Mouse (Mus musculus) liver, embryonic 15.5 days (tissue): Measurements from ENCODE around the gene Ppp2r5b. TPM values are rescaled to one million over a fixed set of nuclear protein-coding genes. Genes with fewer than 3 reads are reported as not detected.

Experiments used
- ATAC-seq: fragments of 200-750 bp; cut with Nextera tagmentation; 2 replicates; pipeline ENCODE4 v1.8.0; 2017; ENCODE audit warnings: moderate number of reproducible peaks, mild to moderate bottlenecking, moderate library complexity; ENCODE audit not compliant: insufficient read depth
- H3K27ac ChIP-seq: fragments of 300-500 bp; sonication (generic); replicated peaks from 2 replicates; pipeline ENCODE4 v1.5.1; 2015; ENCODE audit warnings: mild to moderate bottlenecking, inconsistent platforms
- H3K27me3 ChIP-seq: fragments of 300-500 bp; sonication (generic); 2 replicates; pipeline ENCODE4 v1.6.1; 2015; ENCODE audit warnings: mild to moderate bottlenecking, inconsistent platforms
- H3K36me3 ChIP-seq: fragments of 300-500 bp; sonication (generic); replicated peaks from 2 replicates; pipeline ENCODE4 v1.6.1; 2015; ENCODE audit warnings: moderate library complexity, mild to moderate bottlenecking, inconsistent platforms
- H3K4me1 ChIP-seq: fragments of 300-500 bp; sonication (generic); replicated peaks from 2 replicates; pipeline ENCODE4 v1.6.1; 2015; ENCODE audit warnings: inconsistent platforms
- H3K4me2 ChIP-seq: fragments of 300-500 bp; sonication (generic); 2 replicates; pipeline ENCODE4 v1.6.1; 2015; ENCODE audit warnings: moderate library complexity, mild to moderate bottlenecking, inconsistent platforms
- H3K4me3 ChIP-seq: fragments of 300-500 bp; sonication (generic); replicated peaks from 2 replicates; pipeline ENCODE4 v1.5.1; 2015; ENCODE audit warnings: mild to moderate bottlenecking, inconsistent platforms
- H3K9ac ChIP-seq: fragments of 300-500 bp; sonication (generic); 2 replicates; pipeline ENCODE4 v1.6.1; 2015; ENCODE audit warnings: moderate library complexity, mild to moderate bottlenecking, inconsistent platforms
- H3K9me3 ChIP-seq: fragments of 300-500 bp; sonication (generic); replicated peaks from 2 replicates; pipeline ENCODE4 v1.6.1; 2016; ENCODE audit warnings: inconsistent platforms
- WGBS: fragments of 180-500 bp; shearing (Covaris S2); methylation state at CpG from one replicate; pipeline ENCODE4 v1.1.7; 2015; ENCODE audit warnings: mixed read lengths; ENCODE audit not compliant: insufficient replicate concordance; 5-methylcytosine and 5-hydroxymethylcytosine counted together
- polyA plus RNA-seq: library from polyadenylated mRNA; unstranded; fragments of >200 nt; fragmentation: Nextera tagmentation; extraction: Ambion mirVana; gene quantifications from 2 replicates; pipeline ENCODE4 v1.2.1, GENCODE M21; 2015

The Ppp2r5b gene
- polyA plus RNA-seq: 3.3 and 5.0 TPM in 2 replicates

- H3K9ac ChIP-seq: peak within 1 kb of the TSS; percentile 81
- peak; percentile 88 for ATAC-seq
- no peaks in the 10 kb centered on the region for H3K27me3 ChIP-seq
- H3K36me3 ChIP-seq: no peaks in the 10 kb centered on the region
- H3K4me2 ChIP-seq: peak within 1 kb of the TSS; percentile 98
- WGBS: 7% methylated on average over 48 of the region's 48 CpGs
- H3K27ac ChIP-seq: peak within 1 kb of the TSS; percentile 97
- no peaks in the 10 kb centered on the region for H3K9me3 ChIP-seq
- peak within 1 kb of the TSS; percentile 74 for H3K4me3 ChIP-seq
- H3K4me1 ChIP-seq: peaks cover 58% of the 10 kb centered on the region
These were observed at the start of gene Ppp2r5b for GRCm38 (mm10) chr19:6235084-6236052. TSS of gene Ppp2r5b (minus strand) at chr19:6235872.

- H3K36me3 ChIP-seq: peaks cover 65% of the 10 kb centered on the region
- H3K9me3 ChIP-seq: no peaks in the 10 kb centered on the region
- no peaks in the 10 kb centered on the region for H3K27me3 ChIP-seq
- peaks cover 99% of the 10 kb centered on the region for H3K4me1 ChIP-seq
- 24% methylated on average over 8 of the region's 8 CpGs for WGBS
- peak overlapping the region; percentile 28 for H3K4me3 ChIP-seq
- peak overlapping the region; percentile 37; the same call in 1 of the 2 replicates for H3K9ac ChIP-seq
- peak overlapping the region; percentile 69 for H3K4me2 ChIP-seq
- ATAC-seq: 0 out of 2 replicates have a peak, but pooled peaks have one; percentile 17
- peak overlapping the region; percentile 94 for H3K27ac ChIP-seq
These were observed 49.6 kb upstream of the Ppp2r5b start for GRCm38 (mm10) chr19:6285226-6285625.

GRCm38 (mm10) chr19:6284502-6284901 is 48.8 kb upstream of the Ppp2r5b start:
- Histone ChIP-seq H3K27ac (peak overlapping the region; percentile 94), H3K9me3 (no peaks in the 10 kb centered on the region), H3K4me1 (peaks cover 99% of the 10 kb centered on the region), H3K27me3 (no peaks in the 10 kb centered on the region), H3K36me3 (peaks cover 65% of the 10 kb centered on the region), H3K9ac (peak overlapping the region; percentile 46), H3K4me2 (peak overlapping the region; percentile 69), H3K4me3 (peak overlapping the region; percentile 28)
- WGBS: 8% methylated on average over 12 of the region's 12 CpGs
- ATAC-seq: peak; percentile 72

GRCm38 (mm10) chr19:6283001-6283400 is 47.3 kb upstream of the Ppp2r5b start:
- WGBS: 14% methylated on average over 5 of the region's 5 CpGs

GRCm38 (mm10) chr19:6281122-6282020 is 45.7 kb upstream of the Ppp2r5b start:
- no peak for ATAC-seq
- no peaks in the 10 kb centered on the region for H3K9me3 ChIP-seq
- H3K4me3 ChIP-seq: no peak overlapping the region
- peaks cover 96% of the 10 kb centered on the region for H3K4me1 ChIP-seq
- H3K4me2 ChIP-seq: peak overlapping the region; percentile 99; the same call in 1 of the 2 replicates
- WGBS: 64% methylated on average over 14 of the region's 14 CpGs
- H3K27me3 ChIP-seq: no peaks in the 10 kb centered on the region
- peaks cover 51% of the 10 kb centered on the region for H3K36me3 ChIP-seq
- peak overlapping the region; percentile 94 for H3K27ac ChIP-seq
- H3K9ac ChIP-seq: peak overlapping the region; percentile 15

More at GRCm38 (mm10) chr19:6283001-6283400, 47.3 kb upstream of the Ppp2r5b start:
- Histone ChIP-seq H3K36me3 (peaks cover 63% of the 10 kb centered on the region), H3K9me3 (no peaks in the 10 kb centered on the region), H3K9ac (peak overlapping the region; percentile 46; the same call in 1 of the 2 replicates), H3K27me3 (no peaks in the 10 kb centered on the region), H3K27ac (peak overlapping the region; percentile 94), H3K4me3 (no peak overlapping the region; the same call in 1 of the 2 replicates), H3K4me2 (peak overlapping the region; percentile 69), H3K4me1 (peaks cover 100% of the 10 kb centered on the region)
- peak; percentile 23; the same call in 1 of the 2 replicates for ATAC-seq

GRCm38 (mm10) chr19:6280554-6280953 is 44.9 kb upstream of the Ppp2r5b start:
- no peak for ATAC-seq
- Histone ChIP-seq H3K27ac (peak overlapping the region; percentile 94), H3K4me1 (peaks cover 96% of the 10 kb centered on the region), H3K4me2 (peak overlapping the region; percentile 99), H3K36me3 (peaks cover 48% of the 10 kb centered on the region), H3K9me3 (no peaks in the 10 kb centered on the region), H3K27me3 (no peaks in the 10 kb centered on the region), H3K4me3 (no peak overlapping the region), H3K9ac (no peak overlapping the region)
- WGBS: 84% methylated on average over 7 of the region's 7 CpGs

GRCm38 (mm10) chr19:6279481-6280144 is 43.9 kb upstream of the Ppp2r5b start:
- Histone ChIP-seq H3K27ac (peak overlapping the region; percentile 94), H3K9me3 (no peaks in the 10 kb centered on the region), H3K4me2 (peak overlapping the region; percentile 99), H3K27me3 (no peaks in the 10 kb centered on the region), H3K9ac (peak overlapping the region; percentile 90), H3K36me3 (peaks cover 48% of the 10 kb centered on the region), H3K4me3 (peak overlapping the region; percentile 89), H3K4me1 (peaks cover 95% of the 10 kb centered on the region)
- WGBS: 77% methylated on average over 6 of the region's 6 CpGs
- ATAC-seq: no peak

GRCm38 (mm10) chr19:6278439-6279073 is 42.9 kb upstream of the Ppp2r5b start:
- peaks cover 95% of the 10 kb centered on the region for H3K4me1 ChIP-seq
- peak overlapping the region; percentile 90 for H3K9ac ChIP-seq
- H3K36me3 ChIP-seq: peaks cover 46% of the 10 kb centered on the region
- H3K27me3 ChIP-seq: no peaks in the 10 kb centered on the region
- ATAC-seq: no peak
- WGBS: 33% methylated on average over 6 of the region's 6 CpGs
- H3K4me2 ChIP-seq: peak overlapping the region; percentile 99
- no peaks in the 10 kb centered on the region for H3K9me3 ChIP-seq
- peak overlapping the region; percentile 94 for H3K27ac ChIP-seq
- peak overlapping the region; percentile 89 for H3K4me3 ChIP-seq

- H3K4me1 ChIP-seq: peaks cover 91% of the 10 kb centered on the region
These were observed 42.2 kb upstream of the Ppp2r5b start for GRCm38 (mm10) chr19:6277661-6278438.

More at GRCm38 (mm10) chr19:6277661-6278438, 42.2 kb upstream of the Ppp2r5b start:
- WGBS: 9% methylated on average over 10 of the region's 10 CpGs
- peak overlapping the region; percentile 99 for H3K4me2 ChIP-seq
- H3K9me3 ChIP-seq: no peaks in the 10 kb centered on the region
- peak overlapping the region; percentile 89 for H3K4me3 ChIP-seq
- ATAC-seq: peak; percentile 13
- H3K36me3 ChIP-seq: peaks cover 39% of the 10 kb centered on the region
- H3K9ac ChIP-seq: peak overlapping the region; percentile 90
- H3K27me3 ChIP-seq: no peaks in the 10 kb centered on the region
- H3K27ac ChIP-seq: peak overlapping the region; percentile 94
